Mouse (Mus musculus) kidney, postnatal 10 days (tissue): ENCODE data around the gene Gm21904.
"Not testable (repeated sequence)": the region's sequence is repeated elsewhere in the genome, so short reads cannot be mapped to it uniquely, and the experiment has no call there.

Experiments used
- DNase-seq: peaks from one replicate; pipeline ENCODE4 v3.0.0; 2021; ENCODE audit warnings: mixed read lengths

Gene Gm21904

DNA sequence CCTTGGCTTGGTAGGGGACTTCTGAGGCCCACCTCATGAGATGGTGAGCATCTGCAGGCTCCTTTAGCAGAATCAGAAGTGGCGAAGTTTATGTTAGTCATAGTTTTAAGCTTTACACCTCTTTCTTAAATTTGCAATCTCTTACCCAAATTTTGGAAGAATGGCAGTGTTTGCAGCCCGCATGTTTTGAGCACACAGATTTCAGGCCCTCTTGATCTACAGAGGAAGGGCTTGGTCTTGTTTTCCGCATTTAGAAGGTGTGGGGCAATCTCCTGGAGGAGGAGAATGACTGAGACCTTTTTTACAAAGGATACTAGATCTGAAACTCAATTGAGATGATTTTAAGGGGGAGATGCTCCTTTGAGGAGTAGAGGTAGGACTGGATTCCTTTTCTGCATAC is at the start of gene Gm21904:
TSS of gene Gm21904 (minus strand) at position 101 of the 400 bp plus-strand sequence.
- not testable (repeated sequence) for DNase-seq

DNA sequence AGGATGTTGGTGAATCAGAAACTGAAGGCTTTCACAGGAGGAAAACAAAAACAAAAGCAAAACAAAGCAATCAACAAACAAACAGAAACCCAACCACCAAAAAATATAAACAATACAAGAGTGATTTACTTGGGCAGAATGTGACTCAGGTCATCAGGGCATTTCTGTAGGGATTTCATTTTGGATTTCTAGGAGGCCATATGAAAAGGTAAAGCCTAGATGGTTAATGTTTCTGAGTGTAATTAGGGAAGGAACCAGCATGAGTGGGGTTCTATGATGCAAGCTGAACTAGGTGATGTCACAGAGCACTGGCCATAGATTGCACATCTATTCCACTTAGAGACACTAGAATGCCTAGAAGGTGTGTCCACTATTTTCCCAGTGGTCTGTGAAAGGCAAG is 28.4 kb upstream of the Gm21904 start, which contains the start of the genes Gm20772 and Gm20831:
TSS of gene Gm20772 (plus strand) at position 301 of the 400 bp plus-strand sequence.
TSS of gene Gm20831 (plus strand) at position 301 of the 400 bp plus-strand sequence.
- DNase-seq = not testable (repeated sequence)
